Mouse (Mus musculus): Measurements from ENCODE around the gene Zfp524. TPM values are rescaled to one million over a fixed set of nuclear protein-coding genes. Genes with fewer than 3 reads are reported as not detected.

Gene Zfp524
- polyA plus RNA-seq, 1 experiment = 28.6 TPM

GRCm38 (mm10) chr7:5051193-5052192 is 37.3 kb downstream of the Zfp524 start, which contains the start of gene Zfp580:
Zfp580 (plus strand) TSS chr7:5051538.
- no peak for DNase-seq (ENCODE audit: low read depth)

GRCm38 (mm10) chr7:5052438-5052837 is 38.2 kb downstream of the Zfp524 start:
- DNase-seq (ENCODE audit: low read depth) = no peak

DNA sequence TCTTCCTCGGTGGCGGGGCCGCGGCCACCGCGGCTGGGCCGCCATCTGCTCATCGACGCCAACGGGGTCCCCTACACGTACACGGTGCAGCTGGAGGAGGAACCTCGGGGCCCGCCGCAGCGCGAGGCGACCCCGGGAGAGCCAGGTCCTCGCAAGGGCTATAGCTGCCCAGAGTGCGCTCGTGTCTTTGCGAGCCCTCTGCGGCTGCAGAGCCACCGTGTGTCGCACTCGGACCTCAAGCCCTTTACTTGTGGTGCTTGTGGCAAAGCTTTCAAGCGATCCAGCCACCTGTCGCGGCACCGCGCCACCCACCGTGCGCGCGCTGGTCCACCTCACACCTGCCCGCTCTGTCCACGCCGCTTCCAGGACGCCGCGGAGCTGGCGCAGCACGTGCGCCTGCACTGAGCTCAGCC is 38.7 kb downstream of the Zfp524 start:
- no peak for DNase-seq (ENCODE audit: low read depth)

- DNase-seq (ENCODE audit: low read depth) = no peak
Observed at GRCm38 (mm10) chr7:5053456-5054179, 39.4 kb downstream of the Zfp524 start.

- no peak for DNase-seq (ENCODE audit: low read depth)
Observed at GRCm38 (mm10) chr7:5056651-5057263, 42.5 kb downstream of the Zfp524 start.

DNA sequence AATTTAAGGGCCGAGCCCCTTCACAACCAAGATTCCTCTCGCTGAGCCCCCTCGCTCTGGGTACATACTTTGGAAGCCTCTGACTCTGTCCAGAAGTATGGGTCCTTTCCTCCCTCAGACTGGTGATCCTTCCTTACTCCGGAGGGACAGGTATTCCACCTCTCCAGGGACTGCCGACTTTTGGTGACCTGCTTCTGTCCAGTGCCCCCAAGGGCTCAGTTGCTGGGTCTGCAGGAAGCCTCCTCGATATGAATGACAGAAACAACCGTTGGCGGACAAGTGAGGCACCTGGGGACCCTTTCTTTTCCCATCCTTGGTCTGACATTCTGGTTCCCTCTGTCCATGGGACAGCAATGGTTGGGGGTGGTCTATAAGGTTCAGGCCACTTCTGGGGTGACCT is 43.2 kb downstream of the Zfp524 start:
- no peak for DNase-seq (ENCODE audit: low read depth)

- no peak for DNase-seq (ENCODE audit: low read depth)
Observed at GRCm38 (mm10) chr7:5057804-5058203, 43.6 kb downstream of the Zfp524 start.

GRCm38 (mm10) chr7:5058631-5059030 is 44.4 kb downstream of the Zfp524 start:
- DNase-seq (ENCODE audit: low read depth) = no peak

DNA sequence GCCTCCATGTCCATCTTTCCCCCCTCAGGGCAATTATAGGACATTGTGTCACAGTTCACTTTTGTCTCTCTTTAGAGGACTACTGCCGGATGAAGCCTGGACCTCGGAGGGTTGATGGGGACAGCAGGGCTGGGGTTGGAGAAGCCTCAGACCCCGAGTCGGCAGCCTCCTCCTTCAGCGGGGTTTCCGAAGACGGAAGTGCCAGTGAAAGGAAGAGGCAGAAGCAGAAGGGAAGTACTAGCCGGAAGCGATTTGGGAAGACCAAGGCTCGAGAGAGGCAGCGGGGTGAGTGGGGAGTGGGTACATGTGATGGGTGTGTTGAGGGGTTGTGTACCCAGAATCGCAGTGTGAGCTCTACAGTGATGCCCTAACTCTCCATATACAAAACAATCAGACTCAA is 45.2 kb downstream of the Zfp524 start:
- no peak for DNase-seq (ENCODE audit: low read depth)

DNA sequence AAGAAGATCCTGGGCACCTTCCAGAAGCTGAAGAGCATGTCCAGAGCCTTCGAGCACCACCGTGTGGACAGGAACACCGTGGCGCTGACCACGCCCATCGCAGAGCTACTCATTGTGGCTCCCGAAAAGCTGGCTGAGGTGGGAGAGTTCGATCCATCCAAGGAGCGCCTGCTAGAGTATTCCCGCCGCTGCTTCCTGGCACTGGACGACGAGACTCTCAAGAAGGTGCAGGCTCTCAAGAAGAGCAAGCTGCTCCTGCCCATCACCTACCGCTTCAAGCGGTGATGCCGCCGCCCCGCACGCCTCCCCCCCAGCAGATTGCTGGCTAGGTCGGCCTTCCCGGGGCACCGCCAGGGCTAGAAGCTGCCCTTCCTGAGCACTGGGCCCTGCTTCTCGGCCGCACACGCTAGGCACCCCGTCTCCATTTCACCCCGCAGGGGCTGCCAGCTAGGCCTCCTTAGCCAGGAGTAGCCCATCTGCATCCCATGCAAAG is 46.1 kb downstream of the Zfp524 start:
- no peak for DNase-seq (ENCODE audit: low read depth)

DNA sequence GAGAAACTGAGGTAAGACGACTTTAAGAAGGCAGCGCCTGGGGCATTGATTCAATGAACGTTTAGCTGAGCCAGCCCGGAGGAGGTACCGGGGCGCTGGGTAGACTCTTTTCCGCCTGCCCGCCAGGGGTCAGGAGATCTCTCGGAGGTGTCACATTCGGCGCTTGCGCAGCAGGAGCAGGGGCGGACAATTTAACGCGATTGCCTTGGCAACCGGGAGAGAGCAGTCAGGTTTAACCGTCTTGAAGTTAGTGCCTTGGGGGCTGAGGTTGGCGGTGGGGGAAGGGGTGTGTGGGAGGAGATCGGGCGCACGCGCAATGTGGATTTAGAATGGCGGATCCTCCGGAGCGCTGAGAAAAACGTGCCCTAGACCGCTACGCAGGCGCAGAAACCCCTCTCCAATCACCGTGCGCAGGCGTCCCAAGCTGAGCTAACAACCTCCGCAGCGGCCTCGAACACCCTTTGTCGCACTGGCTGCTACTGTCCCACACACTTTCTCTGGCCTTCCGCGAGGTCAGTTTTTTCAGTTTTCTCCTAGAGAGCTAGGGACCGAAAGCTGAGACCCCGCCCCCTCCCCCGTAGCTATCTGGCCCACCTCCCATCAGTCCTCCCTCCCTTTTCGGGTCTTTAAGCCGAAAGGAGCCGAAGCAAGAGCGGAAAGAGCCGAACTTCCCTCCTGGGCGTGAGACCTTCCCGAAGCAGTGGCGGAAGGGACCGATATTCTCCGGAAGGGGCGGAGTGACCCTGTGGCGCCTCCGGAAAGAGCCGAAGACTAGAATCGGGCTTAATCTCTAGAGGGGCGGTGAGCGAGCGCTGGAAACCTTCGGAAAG is 46.9 kb downstream of the Zfp524 start:
- peak; percentile 81 for DNase-seq (ENCODE audit: low read depth)

DNA sequence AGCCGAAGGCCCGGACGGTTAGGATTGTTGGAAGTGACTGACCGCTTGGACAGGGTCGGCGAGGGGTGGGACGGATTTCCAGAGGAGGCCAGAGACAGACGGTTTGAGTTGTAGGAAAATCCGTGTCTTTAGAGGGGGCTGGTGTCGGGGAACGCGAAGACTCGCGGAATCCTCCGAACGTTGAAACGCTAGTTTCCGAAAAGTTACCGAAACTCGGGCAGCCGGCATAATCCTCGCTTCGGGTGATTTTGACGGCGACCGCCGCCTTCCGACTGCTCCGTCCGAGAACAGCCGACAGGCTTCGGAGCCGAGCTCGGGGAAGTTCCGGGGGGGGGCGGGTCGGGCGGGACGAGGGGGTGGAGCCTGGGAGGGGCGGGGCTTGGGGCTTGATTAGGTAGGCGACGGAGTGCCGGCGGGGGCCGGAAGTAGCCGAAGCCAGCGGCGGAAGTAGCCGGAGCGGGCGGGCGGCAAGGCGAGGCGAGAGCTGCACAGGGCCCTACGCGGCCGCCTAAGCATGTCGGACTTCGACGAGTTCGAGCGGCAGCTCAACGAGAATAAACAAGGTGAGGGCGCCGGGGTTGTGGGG is 47.7 kb downstream of the Zfp524 start, which contains the start of gene U2af2:
TSS of gene U2af2 (plus strand) at position 370 of the 586 bp plus-strand sequence.
- DNase-seq (ENCODE audit: low read depth) = no peak

GRCm38 (mm10) chr7:5062360-5063001 is 48.3 kb downstream of the Zfp524 start:
- DNase-seq (ENCODE audit: low read depth) = no peak

- no peak for DNase-seq (ENCODE audit: low read depth)
Observed at GRCm38 (mm10) chr7:5064886-5065285, 50.7 kb downstream of the Zfp524 start.

Other genes starting within 250 kb of the Zfp524 start
- 0.26 and 0.80 TPM in 2 replicates for gene Fam71e2, start 243.1 kb upstream of the Zfp524 start, polyA plus RNA-seq (2012; rRNA removed)
- 0.34 and 0.55 TPM in 2 replicates for gene Il11, start 231.6 kb upstream of the Zfp524 start, polyA plus RNA-seq (2012; rRNA removed)
- 0.54 and 1.2 TPM in 2 replicates for gene Tmem190, start 231.5 kb upstream of the Zfp524 start, polyA plus RNA-seq (2012; rRNA removed)
- gene Tmem238, start 224.8 kb upstream of the Zfp524 start, polyA plus RNA-seq (2012; rRNA removed) = 26.4 and 45.7 TPM in 2 replicates
- gene Rpl28, start 221.5 kb upstream of the Zfp524 start, polyA plus RNA-seq (2012; rRNA removed) = 262 and 263 TPM in 2 replicates
- gene Ube2s, start 201.8 kb upstream of the Zfp524 start, polyA plus RNA-seq (2012; rRNA removed) = 229 and 251 TPM in 2 replicates
- 1.2 and 2.3 TPM in 2 replicates for gene Shisa7, start 169.7 kb upstream of the Zfp524 start, polyA plus RNA-seq (2012; rRNA removed)
- gene Isoc2b, start 144.2 kb upstream of the Zfp524 start, polyA plus RNA-seq (2012; rRNA removed) = 34.9 and 45.7 TPM in 2 replicates
- 26.4 and 35.4 TPM in 2 replicates for gene Isoc2a, start 137.3 kb upstream of the Zfp524 start, polyA plus RNA-seq (2012; rRNA removed)
- gene Gm36210, start 107.9 kb upstream of the Zfp524 start, polyA plus RNA-seq (2012; rRNA removed) = 0.09 TPM in 1 of 2 replicates, not detected in the other
- gene Zfp628, start 99.2 kb upstream of the Zfp524 start, polyA plus RNA-seq (2012; rRNA removed) = 6.9 and 10.2 TPM in 2 replicates
- gene Nat14, start 92.4 kb upstream of the Zfp524 start, polyA plus RNA-seq (2012; rRNA removed) = 3.6 TPM in 2 replicates
- gene Ssc5d, start 88.6 kb upstream of the Zfp524 start, polyA plus RNA-seq (2012; rRNA removed) = 8.5 and 12.1 TPM in 2 replicates
- 0.89 and 1.9 TPM in 2 replicates for gene Sbk2, start 50.0 kb upstream of the Zfp524 start, polyA plus RNA-seq (2012; rRNA removed)
- 0.12 and 0.20 TPM in 2 replicates for gene Sbk3, start 43.2 kb upstream of the Zfp524 start, polyA plus RNA-seq (2012; rRNA removed)
- 37.0 and 39.8 TPM in 2 replicates for gene Zfp579, start 18.3 kb upstream of the Zfp524 start, polyA plus RNA-seq (2012; rRNA removed)
- 25.6 and 26.5 TPM in 2 replicates for gene Fiz1, start 282 bp downstream of the Zfp524 start, polyA plus RNA-seq (2012; rRNA removed)
- gene Gm44973, start 1.1 kb downstream of the Zfp524 start, polyA plus RNA-seq (2012; rRNA removed) = 0.18 TPM in 1 of 2 replicates, not detected in the other
- 26.7 and 29.1 TPM in 2 replicates for gene Zfp865, start 6.0 kb downstream of the Zfp524 start, polyA plus RNA-seq (2012; rRNA removed)
- 5.8 and 7.8 TPM in 2 replicates for gene Ccdc106, start 6.1 kb downstream of the Zfp524 start, polyA plus RNA-seq (2012; rRNA removed)
- not detected in 2 replicates for gene 4632433K11Rik, start 19.7 kb downstream of the Zfp524 start, polyA plus RNA-seq (2012; rRNA removed)
- gene Zfp784, start 24.0 kb downstream of the Zfp524 start, polyA plus RNA-seq (2012; rRNA removed) = 5.5 and 6.4 TPM in 2 replicates
- 15.5 and 17.9 TPM in 2 replicates for gene Zfp580, start 37.1 kb downstream of the Zfp524 start, polyA plus RNA-seq (2012; rRNA removed)
- gene U2af2, start 47.7 kb downstream of the Zfp524 start, polyA plus RNA-seq (2012; rRNA removed) = 163 and 192 TPM in 2 replicates
- 142 and 162 TPM in 2 replicates for gene Epn1, start 65.8 kb downstream of the Zfp524 start, polyA plus RNA-seq (2012; rRNA removed)
- not detected in 2 replicates for gene Rfpl4, start 102.5 kb downstream of the Zfp524 start, polyA plus RNA-seq (2012; rRNA removed)
- gene Rasl2-9, start 111.5 kb downstream of the Zfp524 start, polyA plus RNA-seq (2012; rRNA removed) = 1.3 and 1.5 TPM in 2 replicates
- not detected in 2 replicates for gene Vmn1r55, start 135.3 kb downstream of the Zfp524 start, polyA plus RNA-seq (2012; rRNA removed)
- not detected in 2 replicates for gene Vmn1r56, start 182.3 kb downstream of the Zfp524 start, polyA plus RNA-seq (2012; rRNA removed)
- gene Vmn1r57, start 204.1 kb downstream of the Zfp524 start, polyA plus RNA-seq (2012; rRNA removed) = not detected in 2 replicates